Mouse (Mus musculus): ENCODE measurements around the gene Ifi208. TPM values are rescaled to one million over a fixed set of nuclear protein-coding genes. Genes with fewer than 3 reads are reported as not detected.

Gene Ifi208
- total RNA-seq (2023) = 31.6 to 37.4 TPM (median 34.4 TPM) in 4 replicates

GRCm38 (mm10) chr1:173673458-173674097 lies at the start of gene Ifi208:
Gene Ifi208 (plus strand): TSS chr1:173673675.

GRCm38 (mm10) chr1:173630622-173631021 lies 42.9 kb upstream of the Ifi208 start, which contains the start of gene Ifi209:
Gene Ifi209 (plus strand): TSS chr1:173630917.

GRCm38 (mm10) chr1:173741656-173742055 lies 68.2 kb downstream of the Ifi208 start, which contains the start of gene Ifi207:
Gene Ifi207 (minus strand): TSS chr1:173741747.

Other genes starting within 250 kb of the Ifi208 start
- 62.9 to 65.7 TPM (median 63.6 TPM) in 4 replicates for gene Ifi206, start 182.6 kb upstream of the Ifi208 start, total RNA-seq (2023)
- 26.1 to 32.4 TPM (median 26.7 TPM) in 4 replicates for gene Ifi214, start 137.7 kb upstream of the Ifi208 start, total RNA-seq (2023)
- 81.2 to 98.4 TPM (median 92.8 TPM) in 4 replicates for gene Ifi213, start 74.4 kb upstream of the Ifi208 start, total RNA-seq (2023)
- gene Ifi209, start 42.8 kb upstream of the Ifi208 start, total RNA-seq (2023) = 166 to 193 TPM (median 180 TPM) in 4 replicates
- gene Ifi207, start 68.1 kb downstream of the Ifi208 start, total RNA-seq (2023) = 1.1 to 1.4 TPM (median 1.3 TPM) in 4 replicates
- gene Ifi204, start 93.3 kb downstream of the Ifi208 start, total RNA-seq (2023) = 10.1 to 13.1 TPM (median 11.2 TPM) in 4 replicates
- gene Ifi211, start 239.4 kb downstream of the Ifi208 start, total RNA-seq (2023) = 0.33 to 0.35 TPM in 2 of 4 replicates, not detected in the others

Measured in B cell, adult 62 days (primary cell).